Mouse (Mus musculus) lung, embryonic 14.5 days (tissue): ENCODE results near the gene Map3k14. TPM values are rescaled to one million over a fixed set of nuclear protein-coding genes. Genes with fewer than 3 reads are reported as not detected.

ENCODE experiments used
- ATAC-seq: fragments of 200-750 bp; cut with Nextera tagmentation; 2 replicates; pipeline ENCODE4 v1.8.0; 2017; ENCODE audit warnings: mild to moderate bottlenecking, moderate TSS enrichment, moderate library complexity; ENCODE audit not compliant: insufficient read depth
- DNase-seq: peaks from one replicate; pipeline ENCODE4 v3.0.0-alpha.2; 2015
- H3K27ac ChIP-seq: fragments of 300-500 bp; sonication (generic); 2 replicates; pipeline ENCODE4 v1.5.1; 2014; ENCODE audit warnings: low read depth, mild to moderate bottlenecking, moderate library complexity
- H3K27me3 ChIP-seq: fragments of 300-500 bp; sonication (generic); 2 replicates; pipeline ENCODE4 v1.6.1; 2014; ENCODE audit warnings: low read length, control low read depth; ENCODE audit not compliant: insufficient read depth
- H3K36me3 ChIP-seq: fragments of 300-500 bp; sonication (generic); 2 replicates; pipeline ENCODE4 v1.6.1; 2014; ENCODE audit warnings: control low read depth; ENCODE audit not compliant: insufficient read depth
- H3K4me1 ChIP-seq: fragments of 300-500 bp; sonication (generic); 2 replicates; pipeline ENCODE4 v1.6.1; 2014; ENCODE audit warnings: antibody characterized with exemption, control low read depth; ENCODE audit not compliant: insufficient read depth
- H3K4me2 ChIP-seq: fragments of 300-500 bp; sonication (generic); 2 replicates; pipeline ENCODE4 v1.6.1; 2014; ENCODE audit warnings: mild to moderate bottlenecking
- H3K4me3 ChIP-seq: fragments of 300-500 bp; sonication (generic); 2 replicates; pipeline ENCODE4 v1.5.1; 2014; ENCODE audit warnings: low read depth, low read length
- H3K9ac ChIP-seq: fragments of 300-500 bp; sonication (generic); 2 replicates; pipeline ENCODE4 v1.6.1; 2014
- H3K9me3 ChIP-seq: fragments of 300-500 bp; sonication (generic); 2 replicates; pipeline ENCODE4 v1.6.1; 2016; ENCODE audit warnings: low read depth, low read length, control low read depth
- CTCF ChIP-seq: IDR thresholded peaks from 2 replicates; pipeline ENCODE4 v1.5.1; 2016; ENCODE audit warnings: antibody characterized with exemption, low read depth
- WGBS: fragments of 180-500 bp; shearing (Covaris S2); extraction: QIAGEN DNeasy Blood & Tissue Kit; methylation state at CpG from one replicate; pipeline ENCODE4 v1.1.7; 2014; 5-methylcytosine and 5-hydroxymethylcytosine counted together
- polyA plus RNA-seq: library from polyadenylated mRNA; unstranded; fragments of >200 nt; fragmentation: Nextera tagmentation; extraction: Ambion mirVana; gene quantifications from 2 replicates; pipeline ENCODE4 v1.2.1, GENCODE M21; 2014

Gene Map3k14
- polyA plus RNA-seq, 1 experiment from 2014 or later, result 3.1 TPM

DNA sequence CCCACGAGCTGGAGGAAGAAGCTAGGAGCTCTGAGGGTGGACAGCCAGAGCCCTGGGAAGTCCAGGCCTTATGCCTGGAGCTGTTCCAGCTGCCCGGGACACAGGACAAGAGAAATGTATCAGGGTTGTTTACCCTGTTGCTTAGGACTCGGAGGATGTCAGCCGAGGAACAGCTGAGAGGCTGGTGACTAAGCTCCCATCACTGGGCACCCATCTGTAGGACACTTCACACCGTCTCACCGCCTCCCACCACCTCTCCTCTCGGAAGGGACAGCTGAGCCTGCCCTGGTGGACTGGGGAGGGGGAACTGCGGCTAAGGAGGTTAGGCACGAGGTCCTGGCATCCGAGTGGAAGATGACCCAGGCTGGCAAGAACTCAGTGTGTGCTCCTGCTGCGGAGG is 31.6 kb downstream of the Map3k14 start:
- Histone ChIP-seq H3K27ac (no peak overlapping the region), H3K4me3 (no peak overlapping the region), H3K9ac (no peak overlapping the region; the same call in 1 of the 2 replicates), H3K4me2 (no peak overlapping the region), H3K4me1 (no peaks in the 10 kb centered on the region), H3K9me3 (no peaks in the 10 kb centered on the region), H3K27me3 (no peaks in the 10 kb centered on the region), H3K36me3 (peaks cover 49% of the 10 kb centered on the region)
- no peak for TF ChIP-seq CTCF
- peak; percentile 65 for DNase-seq
- peak; percentile 47; the same call in 1 of the 2 replicates for ATAC-seq
- WGBS, result 41% methylated on average over 11 of the region's 11 CpGs

DNA sequence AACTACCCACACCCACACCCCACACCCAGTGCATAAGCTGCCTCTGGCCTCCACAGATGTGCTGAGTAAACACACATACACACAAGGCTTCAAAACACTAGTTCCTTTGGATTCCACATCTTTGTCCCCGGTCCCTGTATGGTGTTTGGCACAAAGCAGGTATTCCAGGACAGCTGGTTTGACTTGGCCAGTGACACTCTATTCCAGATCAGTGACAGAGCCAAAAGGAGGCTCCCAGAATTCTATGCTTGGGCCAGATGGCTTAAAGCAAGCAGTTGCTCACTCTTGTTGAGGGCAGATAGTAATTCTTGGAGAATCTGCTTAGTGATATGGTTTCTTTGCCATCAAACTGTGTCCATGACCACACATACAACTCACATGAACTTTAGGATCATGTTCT is 32.8 kb downstream of the Map3k14 start:
- peaks cover 52% of the 10 kb centered on the region for H3K36me3 ChIP-seq
- H3K27ac ChIP-seq, result no peak overlapping the region
- H3K9ac ChIP-seq, result no peak overlapping the region
- H3K9me3 ChIP-seq, result no peaks in the 10 kb centered on the region
- WGBS, result 44% methylated on average over 1 of the region's 1 CpGs
- no peaks in the 10 kb centered on the region for H3K27me3 ChIP-seq
- no peaks in the 10 kb centered on the region for H3K4me1 ChIP-seq
- no peak overlapping the region for H3K4me2 ChIP-seq
- no peak for TF ChIP-seq CTCF
- no peak overlapping the region for H3K4me3 ChIP-seq
- ATAC-seq (no peak), DNase-seq (no peak)

DNA sequence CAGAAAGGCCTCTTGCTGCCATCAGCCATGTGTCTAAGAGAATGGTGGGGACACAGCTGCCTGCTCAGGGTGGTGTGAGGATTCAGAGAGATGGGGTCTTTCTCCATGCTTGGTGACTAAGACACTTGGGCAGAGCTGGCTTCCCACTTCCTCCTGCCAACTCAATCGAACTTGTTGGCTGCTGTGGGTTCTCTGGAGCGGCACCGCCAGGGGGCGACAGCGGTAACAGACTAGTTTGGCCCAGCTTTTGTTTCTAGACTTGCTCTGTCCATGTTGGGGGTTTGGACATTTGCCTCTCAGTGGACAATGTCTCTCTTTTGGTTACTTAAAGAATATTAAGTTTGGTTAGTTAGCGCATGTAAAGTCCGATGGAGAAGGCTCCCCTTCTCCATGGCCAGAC is 34.3 kb downstream of the Map3k14 start:
- no peak overlapping the region for H3K4me2 ChIP-seq
- H3K36me3 ChIP-seq, result peaks cover 45% of the 10 kb centered on the region
- 26% methylated on average over 7 of the region's 7 CpGs for WGBS
- H3K27ac ChIP-seq, result no peak overlapping the region
- no peak for ATAC-seq
- TF ChIP-seq CTCF, result peak; percentile 91
- H3K9me3 ChIP-seq, result no peaks in the 10 kb centered on the region
- DNase-seq, result peak; percentile 90
- no peaks in the 10 kb centered on the region for H3K4me1 ChIP-seq
- H3K9ac ChIP-seq, result no peak overlapping the region
- no peak overlapping the region for H3K4me3 ChIP-seq
- H3K27me3 ChIP-seq, result no peaks in the 10 kb centered on the region

DNA sequence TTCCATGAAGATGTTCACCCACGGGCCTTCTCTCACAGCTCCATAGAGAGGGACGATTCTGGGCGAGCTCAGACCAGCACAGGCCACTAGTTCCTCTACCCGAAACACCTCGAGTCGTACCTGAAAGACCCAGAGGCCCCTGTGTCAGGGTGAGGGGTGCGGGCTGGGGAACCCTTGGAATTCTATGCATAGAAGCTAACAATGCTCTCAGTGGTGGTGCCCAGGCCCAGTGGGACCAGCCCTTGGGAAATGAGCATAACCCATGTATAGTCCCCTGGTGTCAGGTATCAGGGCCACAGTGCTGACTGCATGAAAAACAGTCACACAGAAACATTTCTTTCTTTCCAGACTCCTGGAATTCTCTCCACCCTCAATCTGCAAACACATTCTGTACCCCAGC is 35.9 kb downstream of the Map3k14 start:
- TF ChIP-seq CTCF, result no peak
- Histone ChIP-seq H3K4me1 (no peaks in the 10 kb centered on the region), H3K4me2 (no peak overlapping the region), H3K4me3 (no peak overlapping the region), H3K27me3 (no peaks in the 10 kb centered on the region), H3K27ac (no peak overlapping the region), H3K36me3 (peaks cover 37% of the 10 kb centered on the region), H3K9ac (no peak overlapping the region), H3K9me3 (no peaks in the 10 kb centered on the region)
- WGBS, result 92% methylated on average over 7 of the region's 7 CpGs
- DNase-seq, result no peak
- no peak for ATAC-seq

DNA sequence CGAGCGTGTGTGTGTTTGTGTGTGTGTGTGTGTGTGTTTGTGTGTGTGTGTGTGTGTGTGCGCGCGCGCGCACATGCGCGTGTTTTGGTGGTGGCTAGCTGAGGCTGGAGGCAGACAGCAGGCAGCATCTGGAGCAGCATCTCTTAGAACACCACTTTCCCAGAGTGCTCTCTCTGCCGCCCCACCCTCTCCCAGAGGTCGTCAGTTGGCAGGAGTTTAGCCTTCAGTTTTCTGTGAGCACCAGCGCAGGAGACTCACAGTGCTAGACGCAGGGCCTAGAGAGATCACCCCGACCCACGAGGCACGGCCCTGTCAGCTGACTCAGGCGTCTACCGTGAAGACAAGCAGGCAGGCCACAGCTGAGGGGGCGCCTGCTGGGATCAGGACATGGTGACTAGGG is 36.6 kb downstream of the Map3k14 start:
- no peak overlapping the region for H3K27ac ChIP-seq
- no peaks in the 10 kb centered on the region for H3K27me3 ChIP-seq
- no peaks in the 10 kb centered on the region for H3K4me1 ChIP-seq
- no peaks in the 10 kb centered on the region for H3K9me3 ChIP-seq
- no peak overlapping the region for H3K9ac ChIP-seq
- H3K36me3 ChIP-seq, result peaks cover 40% of the 10 kb centered on the region
- H3K4me3 ChIP-seq, result no peak overlapping the region
- DNase-seq (no peak), ATAC-seq (no peak)
- WGBS, result 85% methylated on average over 19 of the region's 19 CpGs
- H3K4me2 ChIP-seq, result no peak overlapping the region
- TF ChIP-seq CTCF, result no peak

DNA sequence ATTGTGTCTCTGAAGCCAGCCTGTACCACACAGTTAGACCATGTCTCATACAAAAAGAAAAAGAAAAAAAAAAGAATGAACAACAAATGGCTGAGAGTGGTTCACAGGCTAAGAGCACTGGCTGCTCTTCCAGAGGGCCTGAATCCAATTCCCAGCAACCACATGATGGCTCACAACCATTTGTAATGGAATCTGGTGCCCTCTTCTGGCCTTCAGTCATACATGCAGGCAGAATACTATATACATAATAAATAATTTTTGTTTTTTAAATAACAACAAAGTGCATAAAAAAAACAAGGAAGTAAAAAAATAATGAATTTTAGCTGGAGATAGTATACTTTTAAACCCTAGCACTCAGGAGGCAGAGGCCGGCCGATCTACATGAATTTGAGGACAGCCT is 37.7 kb downstream of the Map3k14 start:
- peak; percentile 30; the same call in 1 of the 2 replicates for TF ChIP-seq CTCF

DNA sequence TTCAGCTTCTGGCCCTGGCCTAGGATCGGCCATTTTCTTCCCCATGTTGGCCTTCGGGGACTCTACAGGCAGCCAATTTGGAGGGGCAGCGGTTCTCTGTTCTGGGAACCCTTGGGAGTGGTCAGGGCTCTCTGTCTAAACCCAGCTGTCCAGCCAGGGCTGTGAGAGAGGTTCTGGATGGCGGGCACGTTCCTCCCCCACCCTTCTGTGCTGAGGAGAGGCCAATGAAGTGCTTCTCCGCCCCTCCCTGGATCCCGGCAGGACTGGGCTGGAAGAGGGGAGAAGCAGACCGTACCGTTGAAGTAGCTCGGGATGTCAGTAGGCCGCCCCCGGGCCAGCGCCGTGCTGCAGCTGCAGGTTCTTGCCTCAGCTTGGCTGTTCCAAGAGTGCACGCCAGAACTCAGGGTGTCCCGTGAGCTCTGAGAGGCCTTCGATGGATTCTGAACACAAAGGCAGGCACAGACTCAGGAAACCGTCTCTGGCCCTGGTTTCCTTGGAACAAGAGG is 43.3 kb downstream of the Map3k14 start:
- Histone ChIP-seq H3K36me3 (peaks cover 58% of the 10 kb centered on the region), H3K4me2 (no peak overlapping the region), H3K4me3 (no peak overlapping the region), H3K9me3 (no peaks in the 10 kb centered on the region), H3K27me3 (no peaks in the 10 kb centered on the region), H3K9ac (no peak overlapping the region), H3K4me1 (no peaks in the 10 kb centered on the region), H3K27ac (0 out of 2 replicates have a peak overlapping the region, but pooled peaks have one; percentile 18)
- ATAC-seq, result no peak
- TF ChIP-seq CTCF, result no peak
- no peak for DNase-seq
- WGBS, result 76% methylated on average over 18 of the region's 18 CpGs

More for the DNA sequence above, 37.7 kb downstream of the Map3k14 start:
- no peak overlapping the region for H3K27ac ChIP-seq
- 100% methylated on average over 2 of the region's 2 CpGs for WGBS
- H3K36me3 ChIP-seq, result peaks cover 49% of the 10 kb centered on the region
- H3K4me2 ChIP-seq, result no peak overlapping the region
- H3K4me1 ChIP-seq, result no peaks in the 10 kb centered on the region
- no peak for DNase-seq
- no peak overlapping the region for H3K9ac ChIP-seq
- no peaks in the 10 kb centered on the region for H3K27me3 ChIP-seq
- ATAC-seq, result no peak
- H3K4me3 ChIP-seq, result no peak overlapping the region
- H3K9me3 ChIP-seq, result no peaks in the 10 kb centered on the region
